ENCODE assay signal across 8 mouse cellular contexts in the genomic region with DNA sequence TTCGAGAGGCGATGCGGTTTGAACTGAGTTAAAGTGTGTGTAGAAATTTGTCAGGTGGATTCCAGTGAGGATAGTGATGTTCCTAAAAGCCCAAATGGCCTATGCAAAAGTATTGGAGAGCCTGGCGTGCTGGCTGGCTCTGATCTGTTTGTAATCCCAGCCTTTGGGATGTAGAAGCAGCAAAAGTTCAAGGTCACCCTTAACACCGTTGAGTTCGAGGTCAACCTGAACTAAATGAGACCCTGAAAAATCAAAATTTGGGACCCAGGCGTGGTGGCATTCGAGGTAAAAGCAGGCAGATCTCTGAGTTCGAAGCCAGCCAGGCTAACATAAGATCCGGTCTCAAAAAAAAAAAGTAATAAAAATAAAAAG. TPM values are rescaled to one million over a fixed set of nuclear protein-coding genes. Genes with fewer than 3 reads are reported as not detected.
DNase-seq lines count a peak whose midpoint lies in the region; ATAC-seq and TF ChIP-seq lines count a peak whose summit lies in the region.

No protein-coding gene starts in this region.

- WGBS in forebrain, embryonic 13.5 days: 50% methylated on average over 10 of the region's 10 CpGs
- WGBS in liver, embryonic 13.5 days (ENCODE audit: insufficient replicate concordance): 44% methylated on average over 10 of the region's 10 CpGs

- H3K9me3 ChIP-seq in forebrain, embryonic 13.5 days (replicated peaks): no peaks in the 10 kb centered on the region
- H3K9me3 ChIP-seq in liver, embryonic 13.5 days (replicated peaks): no peaks in the 10 kb centered on the region

- peak; percentile 91 for DNase-seq in heart, adult 11 months
- no peak for DNase-seq in heart, adult 18-20 months
- DNase-seq in liver, embryonic 13.5 days: no peak
- DNase-seq in frontal cortex, postnatal 25 days (ENCODE audit: low spot score in 2 of 2): no peak
- no peak for DNase-seq in left cerebral cortex, postnatal 36 days (ENCODE audit: low spot score in 2 of 2)
- no peak for DNase-seq in right cerebral cortex, adult 18-20 months

- H3ac ChIP-seq in C2C12 (ENCODE audit: control insufficient read depth, insufficient read length, low read depth): peak overlapping the region; percentile 66

- H3K4me3 ChIP-seq in C2C12 (ENCODE audit: insufficient read depth, poor library complexity, severe bottlenecking): peak overlapping the region; percentile 91
- peak overlapping the region; percentile 72 for H3K4me3 ChIP-seq in forebrain, embryonic 13.5 days
- H3K4me3 ChIP-seq in liver, embryonic 13.5 days (replicated peaks): peak overlapping the region; percentile 99

- H3K4me1 ChIP-seq in forebrain, embryonic 13.5 days: peaks cover 20% of the 10 kb centered on the region
- H3K4me1 ChIP-seq in liver, embryonic 13.5 days (replicated peaks): peaks cover 56% of the 10 kb centered on the region

- H3K4me2 ChIP-seq in forebrain, embryonic 13.5 days: peak overlapping the region; percentile 83
- H3K4me2 ChIP-seq in liver, embryonic 13.5 days: peak overlapping the region; percentile 87

- peaks cover 44% of the 10 kb centered on the region for H3K79me2 ChIP-seq in C2C12 (ENCODE audit: control insufficient read depth, insufficient read depth)

- no peaks in the 10 kb centered on the region for H3K27me3 ChIP-seq in C2C12 (ENCODE audit: control insufficient read depth, insufficient read depth, insufficient read length)
- no peaks in the 10 kb centered on the region for H3K27me3 ChIP-seq in forebrain, embryonic 13.5 days
- H3K27me3 ChIP-seq in liver, embryonic 13.5 days: no peaks in the 10 kb centered on the region

- H3K27ac ChIP-seq in forebrain, embryonic 13.5 days: peak overlapping the region; percentile 27; the same call in 1 of the 2 replicates
- peak overlapping the region; percentile 84 for H3K27ac ChIP-seq in liver, embryonic 13.5 days

- TF ChIP-seq CTCF in C2C12 (IDR thresholded peaks at IDR 0.05; ENCODE audit: control insufficient read depth, insufficient read depth, insufficient read length): no peak

- H3K9ac ChIP-seq in forebrain, embryonic 13.5 days: peak overlapping the region; percentile 71
- peak overlapping the region; percentile 86 for H3K9ac ChIP-seq in liver, embryonic 13.5 days

- peaks cover 38% of the 10 kb centered on the region for H3K79me3 ChIP-seq in C2C12 (ENCODE audit: low read depth)

- intact Hi-C loops in left cerebral cortex, postnatal 36 days (cut with DNase I): loop anchor here (5.0 kb wide), 1 partner anchor 113 kb away; a partner anchor contains a TSS

- H3K36me3 ChIP-seq in C2C12 (ENCODE audit: control insufficient read depth, insufficient read depth): peaks cover under 1% of the 10 kb centered on the region
- H3K36me3 ChIP-seq in forebrain, embryonic 13.5 days (ENCODE audit: poor library complexity, severe bottlenecking): no peaks in the 10 kb centered on the region
- H3K36me3 ChIP-seq in liver, embryonic 13.5 days: no peaks in the 10 kb centered on the region

- no peak; the same call in 1 of the 2 replicates for ATAC-seq in forebrain, embryonic 13.5 days
- no peak for ATAC-seq in liver, embryonic 13.5 days (ENCODE audit: low read depth)

TF ChIP-seq in C2C12, 6 proteins besides CTCF, POLR2A, EP300 and RAD21:
- TF ChIP-seq CEBPB (IDR thresholded peaks at IDR 0.05; ENCODE audit: low read depth) (no peak), MYOD1 (IDR thresholded peaks at IDR 0.05; ENCODE audit: control insufficient read depth, insufficient read length, low read depth) (no peak), MYOG (IDR thresholded peaks at IDR 0.05; ENCODE audit: control insufficient read depth, extremely low read depth, insufficient read length) (no peak), USF1 (IDR thresholded peaks at IDR 0.05; ENCODE audit: low read depth) (no peak), MAX (IDR thresholded peaks at IDR 0.05) (no peak)

RNA-seq across cellular contexts. Expression of a gene that starts 0.6 kb away (rescaled TPM):
- 1 to 10 TPM; 5.9 to 7.2 TPM for total RNA-seq in heart, adult 18-20 months (2021)
- polyA plus RNA-seq in C2C12 (2012; fragmentation: generic; extraction: Trizol): 14.7 TPM
- polyA plus RNA-seq in forebrain, embryonic 13.5 days (2015; fragmentation: Nextera tagmentation; extraction: Ambion mirVana): 17.7 and 17.8 TPM in 2 replicates
- polyA plus RNA-seq in liver, embryonic 13.5 days (2015; fragmentation: Nextera tagmentation; extraction: Ambion mirVana): 5.1 and 6.6 TPM in 2 replicates
- total RNA-seq in left cerebral cortex, postnatal 36 days (2021): 10 to 100 TPM; 13.2 to 16.4 TPM

RNA-seq across cellular contexts. Expression of a gene that starts 0.8 kb away (rescaled TPM):
- total RNA-seq in heart, adult 18-20 months (2021): 10 to 100 TPM; 54.4 to 59.6 TPM
- polyA plus RNA-seq in C2C12 (2012; fragmentation: generic; extraction: Trizol): 164 TPM
- polyA plus RNA-seq in forebrain, embryonic 13.5 days (2015; fragmentation: Nextera tagmentation; extraction: Ambion mirVana): 99.6 and 110 TPM in 2 replicates
- polyA plus RNA-seq in liver, embryonic 13.5 days (2015; fragmentation: Nextera tagmentation; extraction: Ambion mirVana): 113 and 137 TPM in 2 replicates
- total RNA-seq in left cerebral cortex, postnatal 36 days (2021): 10 to 100 TPM; 44.0 to 47.1 TPM
